Mouse (Mus musculus): ENCODE data around the gene Abhd6.

Abhd6 gene

GRCm38 (mm10) chr14:8030535-8030934, 27.8 kb downstream of the Abhd6 start:
- no peak for DNase-seq (ENCODE audit: low read depth, low spot score)

GRCm38 (mm10) chr14:8032087-8032944, 29.6 kb downstream of the Abhd6 start:
- DNase-seq (ENCODE audit: low read depth, low spot score): no peak

GRCm38 (mm10) chr14:8034561-8034960, 31.9 kb downstream of the Abhd6 start:
- no peak for DNase-seq (ENCODE audit: low read depth, low spot score)

GRCm38 (mm10) chr14:8035951-8036350, 33.2 kb downstream of the Abhd6 start:
- DNase-seq (ENCODE audit: low read depth, low spot score): no peak

- no peak for DNase-seq (ENCODE audit: low read depth, low spot score)
These were observed 33.7 kb downstream of the Abhd6 start for GRCm38 (mm10) chr14:8036406-8036805.

GRCm38 (mm10) chr14:8038150-8038549, 35.4 kb downstream of the Abhd6 start:
- DNase-seq (ENCODE audit: low read depth, low spot score): no peak

- DNase-seq (ENCODE audit: low read depth, low spot score): no peak
These were observed 36.2 kb downstream of the Abhd6 start for GRCm38 (mm10) chr14:8038791-8039448.

GRCm38 (mm10) chr14:8040179-8040578, 37.5 kb downstream of the Abhd6 start:
- DNase-seq (ENCODE audit: low read depth, low spot score): no peak

GRCm38 (mm10) chr14:8040911-8041678, 38.4 kb downstream of the Abhd6 start:
- DNase-seq (ENCODE audit: low read depth, low spot score): no peak

GRCm38 (mm10) chr14:8042120-8042519, 39.4 kb downstream of the Abhd6 start:
- no peak for DNase-seq (ENCODE audit: low read depth, low spot score)

- DNase-seq (ENCODE audit: low read depth, low spot score): no peak
These were observed 39.9 kb downstream of the Abhd6 start for GRCm38 (mm10) chr14:8042577-8042976.

- DNase-seq (ENCODE audit: low read depth, low spot score): peak; percentile 31
These were observed 41.6 kb downstream of the Abhd6 start for GRCm38 (mm10) chr14:8044330-8044729.

GRCm38 (mm10) chr14:8044786-8045185, 42.1 kb downstream of the Abhd6 start:
- DNase-seq (ENCODE audit: low read depth, low spot score): no peak

- DNase-seq (ENCODE audit: low read depth, low spot score): no peak
These were observed 42.6 kb downstream of the Abhd6 start for GRCm38 (mm10) chr14:8045187-8045846.

GRCm38 (mm10) chr14:8046839-8047238, 44.1 kb downstream of the Abhd6 start:
- DNase-seq (ENCODE audit: low read depth, low spot score): no peak

- DNase-seq (ENCODE audit: low read depth, low spot score): no peak
These were observed 46.6 kb downstream of the Abhd6 start for GRCm38 (mm10) chr14:8049334-8049733.

GRCm38 (mm10) chr14:8051869-8052268, 49.2 kb downstream of the Abhd6 start:
- DNase-seq (ENCODE audit: low read depth, low spot score): no peak

- DNase-seq (ENCODE audit: low read depth, low spot score): no peak
These were observed 50.0 kb downstream of the Abhd6 start for GRCm38 (mm10) chr14:8052661-8053060.

- peak; percentile 84 for DNase-seq (ENCODE audit: low read depth, low spot score)
These were observed 51.8 kb downstream of the Abhd6 start for GRCm38 (mm10) chr14:8054310-8055102.

GRCm38 (mm10) chr14:8056076-8056475, 53.4 kb downstream of the Abhd6 start:
- DNase-seq (ENCODE audit: low read depth, low spot score): no peak

- no peak for DNase-seq (ENCODE audit: low read depth, low spot score)
These were observed 57.2 kb downstream of the Abhd6 start for GRCm38 (mm10) chr14:8059938-8060337.

Data from WW6 (cell line).